Mouse (Mus musculus) stomach, embryonic 14.5 days (tissue): Measurements from ENCODE around the gene Yeats2. TPM values are rescaled to one million over a fixed set of nuclear protein-coding genes. Genes with fewer than 3 reads are reported as not detected.
"Not testable (repeated sequence)": the region's sequence is repeated elsewhere in the genome, so short reads cannot be mapped to it uniquely, and the experiment has no call there.

Experiments
- ATAC-seq: fragments of 200-750 bp; cut with Nextera tagmentation; 2 replicates; pipeline ENCODE4 v1.8.0; 2017; ENCODE audit warnings: low read depth, moderate TSS enrichment; ENCODE audit not compliant: insufficient number of reproducible peaks, insufficient read depth, low FRiP score
- H3K27ac ChIP-seq: fragments of 300-500 bp; sonication (generic); 2 replicates; pipeline ENCODE4 v1.5.1; 2014; ENCODE audit warnings: mild to moderate bottlenecking, low read length, moderate library complexity, mixed read lengths
- H3K27me3 ChIP-seq: fragments of 300-500 bp; sonication (generic); 2 replicates; pipeline ENCODE4 v1.6.1; 2014; ENCODE audit warnings: low read length, control low read depth, mixed read lengths; ENCODE audit not compliant: control insufficient read depth, insufficient read depth
- H3K36me3 ChIP-seq: fragments of 300-500 bp; sonication (generic); 2 replicates; pipeline ENCODE4 v1.6.1; 2014; ENCODE audit warnings: mild to moderate bottlenecking, control low read depth, low read length, moderate library complexity, mixed read lengths; ENCODE audit not compliant: control insufficient read depth, insufficient read depth
- H3K4me1 ChIP-seq: fragments of 300-500 bp; sonication (generic); 2 replicates; pipeline ENCODE4 v1.6.1; 2014; ENCODE audit warnings: low read length, control low read depth, mixed read lengths; ENCODE audit not compliant: control insufficient read depth, insufficient read depth
- H3K4me2 ChIP-seq: fragments of 300-500 bp; sonication (generic); replicated peaks from 2 replicates; pipeline ENCODE4 v1.6.1; 2014; ENCODE audit warnings: low read depth, low read length, control low read depth
- H3K4me3 ChIP-seq: fragments of 300-500 bp; sonication (generic); 2 replicates; pipeline ENCODE4 v1.5.1; 2014; ENCODE audit warnings: low read depth, low read length, control low read depth
- H3K9ac ChIP-seq: fragments of 300-500 bp; sonication (generic); replicated peaks from 2 replicates; pipeline ENCODE4 v1.6.1; 2014; ENCODE audit warnings: low read depth, mild to moderate bottlenecking, control low read depth, low read length, moderate library complexity, mixed read lengths
- H3K9me3 ChIP-seq: fragments of 300-500 bp; sonication (generic); 2 replicates; pipeline ENCODE4 v1.6.1; 2016; ENCODE audit warnings: low read depth, low read length, control low read depth; ENCODE audit not compliant: control insufficient read depth
- WGBS: fragments of 180-500 bp; shearing (Covaris S2); extraction: QIAGEN DNeasy Blood & Tissue Kit; methylation state at CpG from one replicate; pipeline ENCODE4 v1.1.7; 2014; 5-methylcytosine and 5-hydroxymethylcytosine counted together
- polyA plus RNA-seq: library from polyadenylated mRNA; unstranded; fragments of >200 nt; fragmentation: Nextera tagmentation; extraction: Ambion mirVana; gene quantifications from 2 replicates; pipeline ENCODE4 v1.2.1, GENCODE M21; 2014

Yeats2 gene
- polyA plus RNA-seq, 1 experiment from 2014 or later: 45.3 TPM

- no peaks in the 10 kb centered on the region for H3K27me3 ChIP-seq
- H3K4me3 ChIP-seq: no peak overlapping the region
- no peaks in the 10 kb centered on the region for H3K4me1 ChIP-seq
- H3K36me3 ChIP-seq: peaks cover 22% of the 10 kb centered on the region
- 72% methylated on average over 2 of the region's 2 CpGs for WGBS
- no peak overlapping the region for H3K27ac ChIP-seq
- H3K9ac ChIP-seq: no peak overlapping the region
- no peaks in the 10 kb centered on the region for H3K9me3 ChIP-seq
- ATAC-seq: no peak
- no peak overlapping the region for H3K4me2 ChIP-seq
These were observed 28.2 kb upstream of the Yeats2 start for GRCm38 (mm10) chr16:20112649-20113048.

GRCm38 (mm10) chr16:20116069-20116468, 24.8 kb upstream of the Yeats2 start:
- H3K27me3 ChIP-seq: no peaks in the 10 kb centered on the region
- peaks cover 29% of the 10 kb centered on the region for H3K36me3 ChIP-seq
- no peak overlapping the region for H3K4me3 ChIP-seq
- 49% methylated on average over 4 of the region's 4 CpGs for WGBS
- H3K9me3 ChIP-seq: no peaks in the 10 kb centered on the region
- no peak overlapping the region for H3K4me2 ChIP-seq
- peak overlapping the region; percentile 44; the same call in 1 of the 2 replicates for H3K27ac ChIP-seq
- no peaks in the 10 kb centered on the region for H3K4me1 ChIP-seq
- H3K9ac ChIP-seq: no peak overlapping the region
- ATAC-seq: no peak

GRCm38 (mm10) chr16:20126319-20126883, 14.5 kb upstream of the Yeats2 start:
- 75% methylated on average over 10 of the region's 10 CpGs for WGBS
- ATAC-seq: not testable (repeated sequence)

GRCm38 (mm10) chr16:20130397-20130796, 10.5 kb upstream of the Yeats2 start:
- no peak for ATAC-seq
- 65% methylated on average over 2 of the region's 2 CpGs for WGBS
- H3K4me3 ChIP-seq: no peak overlapping the region

More at GRCm38 (mm10) chr16:20126319-20126883, 14.5 kb upstream of the Yeats2 start:
- peaks cover 27% of the 10 kb centered on the region for H3K36me3 ChIP-seq
- not testable (repeated sequence) for H3K4me1 ChIP-seq, H3K4me2 ChIP-seq, H3K9me3 ChIP-seq, H3K9ac ChIP-seq, H3K27me3 ChIP-seq, H3K4me3 ChIP-seq, H3K27ac ChIP-seq

GRCm38 (mm10) chr16:20144568-20144967, 3.7 kb downstream of the Yeats2 start:
- H3K9ac ChIP-seq: no peak overlapping the region
- H3K36me3 ChIP-seq: no peaks in the 10 kb centered on the region
- no peak overlapping the region for H3K27ac ChIP-seq
- H3K27me3 ChIP-seq: no peaks in the 10 kb centered on the region
- 94% methylated on average over 3 of the region's 3 CpGs for WGBS
- ATAC-seq: no peak
- H3K4me2 ChIP-seq: no peak overlapping the region
- no peak overlapping the region for H3K4me3 ChIP-seq
- H3K4me1 ChIP-seq: peaks cover 6% of the 10 kb centered on the region; the same call in 1 of the 2 replicates
- no peaks in the 10 kb centered on the region for H3K9me3 ChIP-seq

More at GRCm38 (mm10) chr16:20130397-20130796, 10.5 kb upstream of the Yeats2 start:
- Histone ChIP-seq H3K27ac (no peak overlapping the region), H3K4me1 (no peaks in the 10 kb centered on the region), H3K9ac (no peak overlapping the region), H3K27me3 (no peaks in the 10 kb centered on the region), H3K4me2 (no peak overlapping the region), H3K9me3 (no peaks in the 10 kb centered on the region), H3K36me3 (peaks cover 13% of the 10 kb centered on the region)

- WGBS: 44% methylated on average over 5 of the region's 5 CpGs
- ATAC-seq: no peak
- Histone ChIP-seq H3K27me3 (no peaks in the 10 kb centered on the region), H3K27ac (no peak overlapping the region), H3K9ac (no peak overlapping the region), H3K9me3 (no peaks in the 10 kb centered on the region), H3K4me2 (no peak overlapping the region), H3K4me1 (no peaks in the 10 kb centered on the region), H3K36me3 (peaks cover 29% of the 10 kb centered on the region), H3K4me3 (no peak overlapping the region)
These were observed 11.1 kb downstream of the Yeats2 start for GRCm38 (mm10) chr16:20151991-20152390.

GRCm38 (mm10) chr16:20153742-20154141, 12.9 kb downstream of the Yeats2 start:
- Histone ChIP-seq H3K4me1 (no peaks in the 10 kb centered on the region), H3K9ac (no peak overlapping the region), H3K36me3 (peaks cover 42% of the 10 kb centered on the region), H3K4me3 (no peak overlapping the region), H3K27ac (no peak overlapping the region), H3K4me2 (no peak overlapping the region), H3K9me3 (no peaks in the 10 kb centered on the region), H3K27me3 (no peaks in the 10 kb centered on the region)
- WGBS: 69% methylated on average over 3 of the region's 3 CpGs
- ATAC-seq: no peak

- no peak overlapping the region for H3K4me2 ChIP-seq
- H3K27ac ChIP-seq: no peak overlapping the region
- H3K9ac ChIP-seq: no peak overlapping the region
- H3K36me3 ChIP-seq: peaks cover 78% of the 10 kb centered on the region
- H3K4me1 ChIP-seq: no peaks in the 10 kb centered on the region
- H3K4me3 ChIP-seq: no peak overlapping the region
- H3K9me3 ChIP-seq: no peaks in the 10 kb centered on the region
- 82% methylated on average over 2 of the region's 2 CpGs for WGBS
- no peaks in the 10 kb centered on the region for H3K27me3 ChIP-seq
- no peak for ATAC-seq
These were observed 19.3 kb downstream of the Yeats2 start for GRCm38 (mm10) chr16:20160130-20160529.

GRCm38 (mm10) chr16:20169071-20169470, 28.2 kb downstream of the Yeats2 start:
- ATAC-seq: no peak
- H3K9me3 ChIP-seq: no peaks in the 10 kb centered on the region
- no peak overlapping the region for H3K4me2 ChIP-seq
- 90% methylated on average over 3 of the region's 3 CpGs for WGBS
- H3K36me3 ChIP-seq: peaks cover 71% of the 10 kb centered on the region
- no peak overlapping the region for H3K9ac ChIP-seq
- H3K4me1 ChIP-seq: no peaks in the 10 kb centered on the region
- no peak overlapping the region for H3K27ac ChIP-seq
- H3K27me3 ChIP-seq: no peaks in the 10 kb centered on the region
- H3K4me3 ChIP-seq: no peak overlapping the region
